Mouse (Mus musculus): ENCODE data around the gene Trappc2l. TPM values are rescaled to one million over a fixed set of nuclear protein-coding genes. Genes with fewer than 3 reads are reported as not detected.
A peak's percentile ranks its signal among the peaks of the same experiment; 100 is the strongest.

The Trappc2l gene
- polyA plus RNA-seq, 1 experiment from 2014 or later: 76.7 TPM

DNA sequence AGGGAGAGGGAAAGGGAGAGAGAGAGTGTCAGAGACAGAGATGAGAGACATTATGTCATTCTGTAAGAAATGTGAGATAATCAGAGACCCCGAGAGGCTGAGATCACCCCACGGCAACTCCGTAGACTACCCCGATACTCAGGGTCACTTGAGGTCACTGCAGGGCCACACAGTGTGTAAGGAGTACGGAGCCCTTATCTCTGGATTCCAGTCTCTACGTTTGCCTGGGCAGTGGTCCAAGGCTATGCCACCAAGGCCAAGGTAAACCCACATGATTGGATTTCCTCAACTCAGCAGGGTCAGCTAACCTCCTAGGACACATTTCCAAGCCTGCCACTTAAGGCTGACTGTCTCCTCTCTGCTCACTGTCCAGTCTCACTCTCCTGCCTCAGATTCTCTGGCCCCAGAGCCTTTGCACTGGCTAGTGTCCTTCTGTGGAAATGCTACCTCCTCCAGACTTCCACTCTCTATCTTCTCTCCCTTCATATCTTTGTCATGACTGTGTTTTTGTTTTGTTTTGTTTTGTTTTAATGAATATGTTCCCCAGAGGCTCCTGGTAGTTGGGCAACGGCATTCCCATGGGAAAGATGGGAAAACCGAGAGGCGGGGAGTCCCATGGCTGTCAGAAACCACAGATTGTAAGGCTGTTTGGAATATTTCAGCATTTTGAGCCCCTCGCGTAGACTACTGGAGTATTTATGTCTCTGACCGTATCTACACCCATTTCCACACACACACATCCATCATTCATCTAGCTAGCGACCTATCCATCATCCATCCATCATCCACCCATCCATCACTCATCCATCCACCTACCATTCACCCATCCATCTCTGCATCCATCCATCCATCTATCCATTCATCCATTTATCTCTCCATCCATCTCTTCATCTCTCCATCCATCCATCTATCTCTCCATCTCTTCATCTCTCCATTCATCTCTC is 44.9 kb downstream of the Trappc2l start:
- no peak overlapping the region for H3K4me2 ChIP-seq (ENCODE audit: low read depth, low read length)
- no peak overlapping the region for H3K4me3 ChIP-seq (ENCODE audit: low read length)
- H3K27ac ChIP-seq (ENCODE audit: low read length): no peak overlapping the region
- H3K27me3 ChIP-seq (replicated peaks; ENCODE audit: control insufficient read depth, insufficient read depth, low read length): no peaks in the 10 kb centered on the region
- H3K4me1 ChIP-seq (ENCODE audit: control insufficient read depth, insufficient read depth, low read length): peaks cover 29% of the 10 kb centered on the region
- ATAC-seq: no peak
- no peaks in the 10 kb centered on the region for H3K36me3 ChIP-seq (ENCODE audit: control insufficient read depth, insufficient read depth, low read length)
- WGBS: 67% methylated on average over 13 of the region's 13 CpGs
- H3K9ac ChIP-seq (ENCODE audit: low read depth, low read length): no peak overlapping the region
- no peaks in the 10 kb centered on the region for H3K9me3 ChIP-seq (ENCODE audit: control insufficient read depth, low read length)

DNA sequence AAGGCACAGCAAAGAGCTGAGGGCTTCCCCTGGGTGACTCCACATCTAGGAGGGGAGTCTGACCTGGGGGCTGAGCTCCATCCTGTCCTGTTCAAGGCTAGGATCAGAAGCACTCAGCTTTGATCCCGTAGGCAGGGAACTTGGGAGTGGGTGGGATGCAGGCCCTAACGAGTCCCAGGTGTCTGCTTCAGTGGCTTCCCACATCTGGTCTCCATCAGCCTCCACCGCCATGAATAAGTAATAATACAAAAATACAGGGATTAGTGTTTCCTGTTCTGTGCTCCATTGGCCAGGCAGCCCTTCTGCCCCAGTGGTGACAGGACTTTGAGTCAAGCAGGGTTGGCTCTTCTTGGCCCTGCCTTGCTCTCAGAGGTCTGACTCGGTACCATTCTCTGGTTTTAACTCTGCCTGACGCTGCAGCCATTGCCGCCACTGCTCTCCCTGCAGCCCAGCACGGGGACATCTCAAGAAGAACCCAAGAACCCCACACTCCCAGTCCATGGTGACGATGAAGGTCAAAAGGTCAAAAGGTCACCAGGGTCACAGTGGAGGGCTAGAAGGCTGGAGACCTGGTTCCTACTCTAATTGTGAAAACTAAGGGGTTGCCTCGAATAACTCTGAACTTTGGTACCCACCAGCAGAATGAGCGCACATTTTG is 46.8 kb downstream of the Trappc2l start:
- H3K4me2 ChIP-seq (ENCODE audit: low read depth, low read length): no peak overlapping the region
- no peak overlapping the region for H3K27ac ChIP-seq (ENCODE audit: low read length)
- 64% methylated on average over 10 of the region's 10 CpGs for WGBS
- no peaks in the 10 kb centered on the region for H3K36me3 ChIP-seq (ENCODE audit: control insufficient read depth, insufficient read depth, low read length)
- no peak overlapping the region for H3K4me3 ChIP-seq (ENCODE audit: low read length)
- no peak for ATAC-seq
- peaks cover 24% of the 10 kb centered on the region for H3K4me1 ChIP-seq (ENCODE audit: control insufficient read depth, insufficient read depth, low read length)
- H3K9me3 ChIP-seq (ENCODE audit: control insufficient read depth, low read length): no peaks in the 10 kb centered on the region
- H3K27me3 ChIP-seq (replicated peaks; ENCODE audit: control insufficient read depth, insufficient read depth, low read length): no peaks in the 10 kb centered on the region
- H3K9ac ChIP-seq (ENCODE audit: low read depth, low read length): no peak overlapping the region

DNA sequence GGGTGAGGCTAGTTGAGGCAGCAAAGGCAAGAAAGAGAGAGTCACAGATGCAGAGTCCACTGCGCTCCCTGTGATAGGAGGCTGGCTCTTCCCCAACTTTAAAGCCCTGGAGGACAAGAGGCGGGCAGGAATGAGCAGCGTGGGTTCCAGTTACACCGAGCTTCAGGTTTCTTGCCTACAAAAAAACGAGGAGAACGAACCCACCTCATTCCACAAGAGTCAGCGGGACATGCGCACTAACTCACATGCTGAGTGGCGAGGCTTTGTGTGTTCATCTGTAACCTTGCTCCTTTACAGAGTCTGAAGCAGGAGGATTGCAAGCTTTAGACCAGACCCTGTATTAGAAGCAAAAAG is 47.3 kb downstream of the Trappc2l start:
- WGBS: 68% methylated on average over 9 of the region's 9 CpGs

DNA sequence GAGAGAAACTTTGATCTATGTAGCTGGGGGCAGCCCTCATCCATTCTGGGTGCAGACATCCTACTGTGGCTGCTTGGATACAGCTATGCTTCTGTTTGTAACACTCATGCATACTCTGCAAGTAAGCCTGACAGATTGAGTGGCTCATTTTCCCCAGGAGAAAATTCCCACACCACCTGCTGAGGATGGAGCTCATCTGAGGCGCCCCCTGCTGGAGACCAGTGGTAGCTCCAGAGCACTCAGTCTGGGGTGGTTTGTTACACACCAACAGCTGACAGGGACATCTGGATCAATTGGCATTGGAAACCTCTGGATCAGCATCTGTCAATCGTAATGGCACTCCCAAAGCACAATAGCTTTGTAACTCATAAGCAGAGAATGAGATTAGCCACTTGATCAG is 48.6 kb downstream of the Trappc2l start:
- peaks cover 19% of the 10 kb centered on the region for H3K4me1 ChIP-seq (ENCODE audit: control insufficient read depth, insufficient read depth, low read length)
- H3K9ac ChIP-seq (ENCODE audit: low read depth, low read length): no peak overlapping the region
- H3K4me3 ChIP-seq (ENCODE audit: low read length): no peak overlapping the region
- H3K27me3 ChIP-seq (replicated peaks; ENCODE audit: control insufficient read depth, insufficient read depth, low read length): no peaks in the 10 kb centered on the region
- WGBS: 80% methylated on average over 2 of the region's 2 CpGs
- H3K4me2 ChIP-seq (ENCODE audit: low read depth, low read length): no peak overlapping the region
- ATAC-seq: no peak
- H3K27ac ChIP-seq (ENCODE audit: low read length): no peak overlapping the region
- no peaks in the 10 kb centered on the region for H3K9me3 ChIP-seq (ENCODE audit: control insufficient read depth, low read length)
- H3K36me3 ChIP-seq (ENCODE audit: control insufficient read depth, insufficient read depth, low read length): no peaks in the 10 kb centered on the region

More for the DNA sequence above, 47.3 kb downstream of the Trappc2l start:
- Histone ChIP-seq H3K27ac (ENCODE audit: low read length) (no peak overlapping the region), H3K27me3 (replicated peaks; ENCODE audit: control insufficient read depth, insufficient read depth, low read length) (no peaks in the 10 kb centered on the region), H3K4me3 (ENCODE audit: low read length) (no peak overlapping the region), H3K9ac (ENCODE audit: low read depth, low read length) (no peak overlapping the region), H3K4me1 (ENCODE audit: control insufficient read depth, insufficient read depth, low read length) (peaks cover 19% of the 10 kb centered on the region), H3K4me2 (ENCODE audit: low read depth, low read length) (no peak overlapping the region), H3K36me3 (ENCODE audit: control insufficient read depth, insufficient read depth, low read length) (no peaks in the 10 kb centered on the region), H3K9me3 (ENCODE audit: control insufficient read depth, low read length) (no peaks in the 10 kb centered on the region)
- ATAC-seq: no peak

DNA sequence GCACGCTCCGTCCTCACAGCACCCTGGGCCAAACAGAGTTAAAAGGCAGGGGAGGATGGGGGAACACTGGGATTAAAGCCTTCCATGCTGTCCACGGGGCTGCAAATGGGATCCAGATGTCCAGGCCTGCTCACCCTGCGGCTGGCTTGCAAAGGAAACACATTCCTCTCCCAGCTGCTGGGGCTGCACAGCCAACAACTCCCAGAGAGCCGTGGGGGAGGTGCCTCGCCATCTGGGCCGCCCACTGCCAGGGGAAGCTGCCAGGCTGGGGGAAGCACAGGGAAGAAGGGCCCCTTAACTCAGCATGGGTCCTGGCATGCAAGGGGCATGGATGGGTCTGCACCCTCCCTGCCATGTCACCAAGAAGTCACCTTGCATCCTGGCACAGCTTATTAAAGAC is 49.7 kb downstream of the Trappc2l start:
- no peak overlapping the region for H3K4me3 ChIP-seq (ENCODE audit: low read length)
- H3K4me1 ChIP-seq (ENCODE audit: control insufficient read depth, insufficient read depth, low read length): peaks cover 27% of the 10 kb centered on the region
- H3K27me3 ChIP-seq (replicated peaks; ENCODE audit: control insufficient read depth, insufficient read depth, low read length): no peaks in the 10 kb centered on the region
- no peaks in the 10 kb centered on the region for H3K9me3 ChIP-seq (ENCODE audit: control insufficient read depth, low read length)
- ATAC-seq: peak; percentile 69
- H3K27ac ChIP-seq (ENCODE audit: low read length): peak overlapping the region; percentile 64; the same call in 1 of the 2 replicates
- H3K9ac ChIP-seq (ENCODE audit: low read depth, low read length): no peak overlapping the region
- WGBS: 31% methylated on average over 7 of the region's 7 CpGs
- H3K36me3 ChIP-seq (ENCODE audit: control insufficient read depth, insufficient read depth, low read length): no peaks in the 10 kb centered on the region
- H3K4me2 ChIP-seq (ENCODE audit: low read depth, low read length): no peak overlapping the region

DNA sequence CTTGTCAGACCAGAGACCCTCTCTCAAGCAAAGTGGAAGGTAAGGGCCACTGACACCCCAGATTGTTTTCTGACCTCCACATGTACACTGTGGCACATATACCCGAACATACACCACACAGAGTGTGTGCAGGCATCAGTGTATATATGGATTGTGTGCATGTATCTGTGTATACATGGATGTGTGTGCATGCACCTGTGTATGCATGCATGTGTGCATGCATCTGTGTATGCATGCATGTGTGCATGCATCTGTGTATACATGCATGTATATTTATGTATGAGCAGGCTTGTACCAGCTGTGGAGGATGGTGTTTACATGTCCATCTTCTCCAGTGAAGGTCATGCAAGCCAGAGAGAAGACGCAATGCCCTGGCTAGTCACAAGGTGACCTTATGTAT is 50.5 kb downstream of the Trappc2l start:
- no peaks in the 10 kb centered on the region for H3K36me3 ChIP-seq (ENCODE audit: control insufficient read depth, insufficient read depth, low read length)
- H3K4me3 ChIP-seq (ENCODE audit: low read length): no peak overlapping the region
- H3K4me1 ChIP-seq (ENCODE audit: control insufficient read depth, insufficient read depth, low read length): peaks cover 34% of the 10 kb centered on the region
- H3K9me3 ChIP-seq (ENCODE audit: control insufficient read depth, low read length): no peaks in the 10 kb centered on the region
- no peaks in the 10 kb centered on the region for H3K27me3 ChIP-seq (replicated peaks; ENCODE audit: control insufficient read depth, insufficient read depth, low read length)
- no peak overlapping the region for H3K9ac ChIP-seq (ENCODE audit: low read depth, low read length)
- no peak overlapping the region for H3K27ac ChIP-seq (ENCODE audit: low read length)
- H3K4me2 ChIP-seq (ENCODE audit: low read depth, low read length): no peak overlapping the region
- 75% methylated on average over 2 of the region's 2 CpGs for WGBS
- no peak for ATAC-seq

DNA sequence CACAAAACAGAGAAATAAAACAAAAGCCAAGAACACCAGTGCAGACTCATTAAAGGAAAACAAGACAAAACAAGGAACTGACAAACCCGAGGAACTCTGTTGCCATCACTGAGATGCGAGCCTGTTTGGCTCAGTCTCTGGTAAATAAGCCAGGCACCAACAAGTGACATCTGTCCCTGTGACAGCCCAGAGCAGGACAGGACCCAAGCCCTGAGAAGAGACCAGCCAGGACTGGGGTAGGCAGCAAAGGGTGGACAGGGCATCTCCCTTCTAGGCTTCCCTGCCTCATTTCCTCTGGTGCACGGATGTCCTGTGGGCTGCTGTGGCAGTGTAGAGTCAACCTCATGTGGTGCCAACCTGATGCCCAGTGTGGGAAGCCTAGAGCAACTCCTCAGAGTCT is 51.7 kb downstream of the Trappc2l start:
- WGBS: 76% methylated on average over 3 of the region's 3 CpGs
- Histone ChIP-seq H3K4me2 (ENCODE audit: low read depth, low read length) (no peak overlapping the region), H3K36me3 (ENCODE audit: control insufficient read depth, insufficient read depth, low read length) (no peaks in the 10 kb centered on the region), H3K9me3 (ENCODE audit: control insufficient read depth, low read length) (no peaks in the 10 kb centered on the region), H3K4me3 (ENCODE audit: low read length) (no peak overlapping the region), H3K27ac (ENCODE audit: low read length) (no peak overlapping the region), H3K9ac (ENCODE audit: low read depth, low read length) (no peak overlapping the region), H3K4me1 (ENCODE audit: control insufficient read depth, insufficient read depth, low read length) (peaks cover 38% of the 10 kb centered on the region), H3K27me3 (replicated peaks; ENCODE audit: control insufficient read depth, insufficient read depth, low read length) (no peaks in the 10 kb centered on the region)
- no peak for ATAC-seq

DNA sequence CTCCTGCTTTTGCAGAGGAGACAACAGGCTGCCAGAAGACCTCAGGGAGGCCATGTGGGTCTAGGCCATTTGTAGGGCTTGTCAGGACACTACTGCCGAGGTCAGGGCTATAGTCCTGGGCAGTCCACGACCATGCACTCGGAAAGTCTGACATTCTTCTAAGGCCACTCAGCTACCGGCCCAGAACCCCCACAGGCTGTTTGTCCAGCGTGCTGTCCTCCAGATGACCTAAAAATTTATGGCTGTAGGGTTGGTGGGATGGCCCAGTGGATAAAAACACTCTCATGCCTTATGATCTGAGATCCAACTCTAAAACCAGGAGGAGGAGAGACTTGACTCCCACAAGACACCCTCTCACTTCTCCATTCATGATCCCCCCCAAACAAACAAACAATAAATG is 52.2 kb downstream of the Trappc2l start:
- H3K4me3 ChIP-seq (ENCODE audit: low read length): no peak overlapping the region
- ATAC-seq: no peak
- no peak overlapping the region for H3K9ac ChIP-seq (ENCODE audit: low read depth, low read length)
- no peaks in the 10 kb centered on the region for H3K36me3 ChIP-seq (ENCODE audit: control insufficient read depth, insufficient read depth, low read length)
- WGBS: 59% methylated on average over 5 of the region's 5 CpGs
- H3K4me2 ChIP-seq (ENCODE audit: low read depth, low read length): no peak overlapping the region
- no peaks in the 10 kb centered on the region for H3K9me3 ChIP-seq (ENCODE audit: control insufficient read depth, low read length)
- no peak overlapping the region for H3K27ac ChIP-seq (ENCODE audit: low read length)
- H3K27me3 ChIP-seq (replicated peaks; ENCODE audit: control insufficient read depth, insufficient read depth, low read length): no peaks in the 10 kb centered on the region
- peaks cover 38% of the 10 kb centered on the region for H3K4me1 ChIP-seq (ENCODE audit: control insufficient read depth, insufficient read depth, low read length)

DNA sequence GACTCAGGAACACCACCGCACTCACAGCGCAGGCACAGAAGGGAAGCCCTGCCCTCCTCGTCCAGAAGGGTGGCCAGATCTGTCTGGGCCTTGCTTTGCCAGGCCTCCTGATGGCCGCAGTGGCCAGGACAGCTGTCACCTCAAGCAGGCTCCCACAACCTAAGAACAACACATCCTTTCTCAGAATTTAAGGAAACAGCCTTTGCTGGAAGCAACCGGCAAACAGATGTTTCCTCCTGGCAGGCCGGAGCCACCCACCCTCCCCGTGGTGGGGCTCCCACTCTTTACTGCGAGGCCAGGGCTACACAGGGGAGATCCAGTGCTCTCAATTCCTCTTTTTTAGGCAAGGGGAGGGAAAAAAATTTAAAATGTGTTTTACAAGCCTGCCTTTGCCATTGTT is 53.8 kb downstream of the Trappc2l start:
- Histone ChIP-seq H3K36me3 (ENCODE audit: control insufficient read depth, insufficient read depth, low read length) (no peaks in the 10 kb centered on the region), H3K4me3 (ENCODE audit: low read length) (no peak overlapping the region), H3K4me2 (ENCODE audit: low read depth, low read length) (no peak overlapping the region), H3K9me3 (ENCODE audit: control insufficient read depth, low read length) (no peaks in the 10 kb centered on the region), H3K4me1 (ENCODE audit: control insufficient read depth, insufficient read depth, low read length) (peaks cover 38% of the 10 kb centered on the region), H3K27ac (ENCODE audit: low read length) (peak overlapping the region; percentile 62), H3K27me3 (replicated peaks; ENCODE audit: control insufficient read depth, insufficient read depth, low read length) (no peaks in the 10 kb centered on the region), H3K9ac (ENCODE audit: low read depth, low read length) (no peak overlapping the region)
- WGBS: 38% methylated on average over 8 of the region's 8 CpGs
- ATAC-seq: peak; percentile 52

Data from intestine, embryonic 16.5 days (tissue).